Mouse (Mus musculus) layer of hippocampus, adult 9-11 months (tissue): ENCODE measurements around the gene Gp1ba.

ENCODE experiments used
- DNase-seq: peaks from one replicate; pipeline ENCODE4 v3.0.0; 2022

The Gp1ba gene

GRCm38 (mm10) chr11:70630129-70630528 lies 8.8 kb upstream of the Gp1ba start:
- DNase-seq: no peak

GRCm38 (mm10) chr11:70635601-70636000 lies 3.3 kb upstream of the Gp1ba start:
- DNase-seq: no peak

DNA sequence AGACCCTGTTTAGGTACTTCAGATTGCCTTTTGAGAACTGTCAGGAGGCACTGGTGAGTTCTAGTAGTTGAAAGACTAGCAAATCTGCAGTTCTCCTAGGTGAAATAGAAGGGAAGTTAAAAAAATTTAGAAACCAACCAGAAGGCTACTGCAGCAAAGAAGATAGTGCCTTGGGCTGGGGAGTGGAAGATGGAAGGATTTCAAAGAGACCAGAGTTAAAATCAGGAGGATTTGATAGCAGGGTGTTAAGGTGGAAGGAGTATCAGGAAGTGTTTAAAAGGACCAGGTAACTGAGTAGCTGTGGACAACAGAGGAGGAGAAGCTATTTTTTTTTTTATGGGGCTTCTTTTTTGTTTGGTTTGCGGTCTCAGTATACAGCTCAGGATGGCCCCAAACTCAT lies 1.2 kb upstream of the Gp1ba start:
- DNase-seq: no peak

GRCm38 (mm10) chr11:70638293-70638692 lies 629 bp upstream of the Gp1ba start:
- no peak for DNase-seq

DNA sequence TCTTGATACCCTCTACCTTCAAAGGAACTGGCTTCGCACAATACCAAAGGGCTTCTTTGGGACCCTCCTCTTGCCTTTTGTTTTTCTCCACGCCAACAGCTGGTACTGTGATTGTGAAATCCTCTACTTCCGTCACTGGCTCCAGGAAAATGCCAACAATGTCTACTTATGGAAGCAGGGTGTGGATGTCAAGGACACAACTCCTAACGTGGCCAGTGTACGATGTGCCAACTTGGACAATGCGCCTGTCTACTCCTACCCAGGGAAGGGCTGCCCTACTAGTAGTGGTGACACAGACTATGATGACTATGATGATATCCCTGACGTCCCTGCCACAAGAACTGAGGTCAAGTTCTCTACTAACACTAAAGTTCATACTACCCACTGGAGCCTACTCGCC lies 1.1 kb downstream of the Gp1ba start:
- no peak for DNase-seq

DNA sequence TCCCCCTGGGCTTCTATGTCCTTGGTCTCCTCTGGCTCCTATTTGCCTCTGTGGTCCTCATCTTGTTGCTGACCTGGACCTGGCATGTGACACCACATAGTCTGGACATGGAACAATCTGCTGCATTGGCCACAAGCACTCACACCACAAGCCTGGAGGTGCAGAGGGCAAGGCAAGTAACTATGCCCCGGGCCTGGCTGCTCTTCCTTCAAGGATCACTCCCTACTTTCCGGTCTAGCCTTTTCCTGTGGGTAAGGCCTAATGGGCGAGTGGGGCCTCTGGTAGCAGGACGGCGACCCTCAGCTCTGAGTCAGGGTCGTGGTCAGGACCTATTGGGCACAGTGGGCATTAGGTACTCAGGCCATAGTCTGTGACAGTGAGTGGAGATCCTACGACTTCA lies 2.3 kb downstream of the Gp1ba start:
- no peak for DNase-seq

GRCm38 (mm10) chr11:70643051-70643450 lies 4.1 kb downstream of the Gp1ba start:
- DNase-seq: no peak

DNA sequence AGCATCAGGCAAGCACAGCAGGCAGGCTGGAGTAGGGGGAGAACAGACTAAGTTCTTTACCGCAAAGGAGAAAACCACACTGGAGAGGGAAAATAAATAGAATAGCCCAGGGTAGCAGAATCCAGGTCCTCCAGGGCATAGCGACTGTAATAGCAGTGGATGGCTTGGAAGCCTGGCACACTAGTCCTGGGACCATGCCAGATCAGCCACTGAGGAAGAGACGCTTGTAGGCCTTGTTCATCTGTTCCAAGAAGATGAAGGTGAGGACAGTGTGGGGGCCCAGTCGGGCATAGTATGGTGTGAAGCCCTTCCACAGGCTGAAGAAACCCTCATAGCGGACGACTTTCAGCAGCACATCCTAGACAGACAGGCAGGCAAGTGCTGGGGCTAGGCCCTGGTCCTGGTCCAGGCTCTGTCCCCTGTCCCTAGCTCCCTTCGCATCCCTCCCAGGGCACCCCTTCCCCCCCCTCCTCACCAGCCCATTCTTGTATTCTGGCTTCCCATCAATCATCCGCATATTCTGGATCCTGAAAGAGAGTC lies 5.7 kb downstream of the Gp1ba start:
- DNase-seq: no peak

GRCm38 (mm10) chr11:70645461-70646258 lies 6.7 kb downstream of the Gp1ba start:
- no peak for DNase-seq

- DNase-seq: no peak
Measured at GRCm38 (mm10) chr11:70646259-70646555, 7.3 kb downstream of the Gp1ba start.

GRCm38 (mm10) chr11:70646691-70647650 lies 8.0 kb downstream of the Gp1ba start, which contains the start of the genes Rnf167 and Slc25a11:
Rnf167 (plus strand) TSS chr11:70647235.
Slc25a11 (minus strand) TSS chr11:70647479.
- DNase-seq: peak; percentile 97

DNA sequence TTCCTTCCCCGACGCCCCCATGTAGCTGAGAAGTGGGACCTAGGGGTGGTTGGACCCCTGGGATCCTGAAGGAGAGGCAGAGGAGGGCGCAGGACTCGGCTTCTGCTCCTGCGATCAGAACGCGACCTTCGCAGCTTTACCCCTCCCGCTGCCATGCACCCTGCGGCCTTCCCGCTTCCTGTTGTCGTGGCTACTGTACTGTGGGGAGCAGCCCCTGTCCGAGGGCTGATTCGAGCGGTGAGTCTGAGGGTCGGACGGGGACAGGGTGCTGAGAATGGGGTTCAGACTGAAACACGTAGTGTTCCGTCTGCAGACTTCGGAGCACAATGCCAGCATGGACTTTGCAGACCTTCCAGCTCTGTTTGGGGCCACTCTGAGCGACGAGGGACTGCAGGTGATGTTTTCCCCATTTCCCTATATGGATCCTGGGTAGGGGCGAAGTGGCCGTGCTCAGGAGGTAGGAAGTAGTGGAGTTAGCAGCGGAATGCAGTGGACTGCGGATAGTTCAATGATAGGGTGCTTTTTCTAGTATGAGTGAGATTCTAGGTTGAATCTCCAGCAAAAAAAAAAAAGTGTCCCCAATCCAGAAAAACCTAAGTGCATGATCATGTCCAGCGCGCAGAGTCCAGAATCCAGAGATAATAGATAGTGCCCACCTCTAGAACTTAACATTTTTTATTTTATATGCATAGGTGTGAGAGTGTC lies 8.9 kb downstream of the Gp1ba start:
- DNase-seq: no peak

- DNase-seq: no peak
Measured at GRCm38 (mm10) chr11:70648512-70648911, 9.6 kb downstream of the Gp1ba start.

- no peak for DNase-seq
Measured at GRCm38 (mm10) chr11:70649185-70649734, 10.3 kb downstream of the Gp1ba start.

DNA sequence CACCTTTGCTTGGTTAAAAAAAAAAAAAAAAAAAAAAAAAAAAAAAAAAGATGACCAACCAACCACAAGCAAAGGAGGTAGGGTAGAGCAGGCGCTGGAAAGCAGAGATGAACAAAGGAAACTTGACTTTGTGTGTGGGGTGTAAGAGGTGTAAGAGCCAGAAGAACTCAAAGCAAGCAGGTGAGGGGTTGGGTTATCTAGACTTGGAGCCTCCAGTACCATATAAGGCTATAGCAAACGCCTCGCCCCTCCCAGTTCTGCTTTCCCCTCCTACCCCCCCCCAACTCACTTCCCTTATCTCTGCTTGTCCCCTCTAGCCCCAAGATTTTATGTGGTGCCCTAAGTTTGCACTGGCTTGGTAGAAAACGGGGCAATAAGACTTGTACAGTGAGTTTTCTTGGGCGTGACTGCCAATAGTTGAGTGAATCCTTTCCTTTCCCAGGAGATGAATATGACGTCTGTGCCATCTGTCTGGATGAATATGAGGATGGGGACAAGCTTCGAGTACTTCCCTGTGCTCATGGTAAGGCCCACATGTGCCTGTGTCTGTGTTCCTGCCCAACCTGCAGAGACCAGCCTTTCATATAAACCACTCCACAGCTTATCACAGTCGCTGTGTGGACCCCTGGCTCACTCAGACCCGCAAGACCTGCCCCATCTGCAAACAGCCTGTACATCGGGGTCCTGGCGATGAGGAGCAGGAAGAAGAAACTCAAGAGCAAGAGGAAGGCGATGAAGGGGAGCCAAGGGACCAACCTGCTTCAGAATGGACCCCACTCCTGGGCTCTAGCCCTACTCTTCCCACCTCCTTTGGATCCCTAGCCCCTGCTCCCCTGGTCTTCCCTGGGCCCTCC lies 11.6 kb downstream of the Gp1ba start:
- DNase-seq: peak; percentile 16

GRCm38 (mm10) chr11:70651391-70651790 lies 12.5 kb downstream of the Gp1ba start:
- DNase-seq: peak; percentile 2

- peak; percentile 14 for DNase-seq
Measured at GRCm38 (mm10) chr11:70652029-70652883, 13.3 kb downstream of the Gp1ba start.

- DNase-seq: no peak
Measured at GRCm38 (mm10) chr11:70652884-70653344, 14.0 kb downstream of the Gp1ba start.

DNA sequence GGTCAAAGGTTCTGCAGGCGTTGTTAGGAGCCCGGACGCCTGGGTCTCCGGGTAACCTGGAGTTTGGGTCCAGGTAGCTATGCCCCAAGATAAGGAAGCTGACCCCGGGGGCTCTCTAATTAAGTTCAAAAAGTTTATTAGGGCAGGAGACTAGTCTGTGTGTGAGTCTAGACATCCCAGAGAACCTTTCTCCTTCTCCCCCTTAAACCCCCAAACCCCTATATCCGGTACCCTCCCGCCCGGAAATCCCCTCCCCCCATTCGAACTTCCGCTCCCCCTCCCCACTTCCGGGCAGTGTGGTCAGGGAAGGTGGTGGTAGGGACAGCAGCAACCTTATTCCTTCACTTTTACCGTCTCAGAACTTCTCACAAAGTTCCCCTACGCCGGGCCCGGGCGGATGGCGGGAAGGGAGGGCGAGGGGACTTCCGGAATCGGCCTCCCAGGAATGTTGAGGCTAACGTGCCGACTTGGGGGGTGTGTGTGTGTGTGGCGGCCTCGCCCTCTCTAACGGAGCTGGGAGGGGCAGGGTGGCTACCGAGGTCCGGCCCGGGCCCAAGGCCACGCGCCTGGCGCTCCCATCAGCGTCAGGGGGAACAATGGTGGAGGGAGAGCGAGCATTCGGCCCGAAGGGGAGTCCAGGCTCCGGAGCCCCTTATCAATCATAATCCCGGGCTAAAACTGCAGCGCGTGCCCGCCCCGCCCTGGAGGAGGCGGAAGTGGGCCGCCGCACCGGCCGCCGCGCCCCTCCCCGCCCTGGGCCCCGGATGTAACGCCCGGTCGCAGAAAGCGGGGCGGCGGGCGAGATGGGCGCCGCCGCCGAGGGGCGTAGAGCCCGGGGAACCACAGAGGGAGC lies 14.6 kb downstream of the Gp1ba start:
- peak; percentile 44 for DNase-seq
